Mouse (Mus musculus) olfactory bulb, adult 2 months (tissue): ENCODE measurements around the gene Ifngr2.

Experiments used
- CTCF ChIP-seq: fragments of 200-500 bp; IDR thresholded peaks from 2 replicates; pipeline ENCODE4 v1.5.1; 2012; ENCODE audit warnings: low read depth, mild to moderate bottlenecking, low read length, moderate library complexity; ENCODE audit not compliant: insufficient read depth
- POLR2A ChIP-seq: fragments of 200-500 bp; IDR thresholded peaks from 2 replicates; pipeline ENCODE4 v1.6.1; 2012; ENCODE audit warnings: mild to moderate bottlenecking, low read depth, low read length, moderate library complexity; ENCODE audit not compliant: insufficient read depth

GRCm38 (mm10) chr16:91586244-91586643, 39.4 kb downstream of the Ifngr2 start:
- no peak for TF ChIP-seq CTCF
- TF ChIP-seq POLR2A, result no peak
